Comparison of ENCODE assay signal across 9 mouse cellular contexts in genomic region chr7:128297291-128297616, GRCm38 (mm10). TPM values are rescaled to one million over a fixed set of nuclear protein-coding genes. Genes with fewer than 3 reads are reported as not detected.
DNase-seq lines count a peak whose midpoint lies in the region; ATAC-seq and TF ChIP-seq lines count a peak whose summit lies in the region.
"Had no signal": no experiment of that assay in that cellular context is flagged by ENCODE, and none has a peak within 500 bp of the region (broad histone marks: within the 10 kb centered on the region; RNA-seq: fewer than 3 reads in every experiment).

No protein-coding gene starts in this region.

- H3K9ac ChIP-seq in heart, embryonic 11.5 days (ENCODE audit: low read depth, low read length) = peak overlapping the region; percentile 83
- H3K9ac ChIP-seq in CH12.LX (ENCODE audit: insufficient read depth, low read depth) = peak overlapping the region; percentile 72; the same call in 1 of the 2 replicates
- peak overlapping the region; percentile 78 for H3K9ac ChIP-seq in forebrain, embryonic 15.5 days (replicated peaks)
- peak overlapping the region; percentile 97 for H3K9ac ChIP-seq in liver, embryonic 16.5 days (ENCODE audit: low read depth, low read length)

- no peaks in the 10 kb centered on the region for H3K9me3 ChIP-seq in heart, embryonic 11.5 days (replicated peaks; ENCODE audit: control insufficient read depth, low read length)
- H3K9me3 ChIP-seq in CH12.LX (replicated peaks; ENCODE audit: low read length) = no peaks in the 10 kb centered on the region
- H3K9me3 ChIP-seq in forebrain, embryonic 15.5 days = no peaks in the 10 kb centered on the region
- H3K9me3 ChIP-seq in liver, embryonic 16.5 days (replicated peaks; ENCODE audit: control insufficient read depth, low read length) = no peaks in the 10 kb centered on the region

- in situ Hi-C loops in CH12.LX (cut with MboI; ENCODE audit: low pct_ligation_motif_present, low pct_unique_long_range_greater_than_20kb, low sequenced_read_pairs) = no loop called here

- no peak for TF ChIP-seq EP300 in CH12.LX (IDR thresholded peaks at IDR 0.05; ENCODE audit: low read length)

- DNase-seq in heart, adult 11 months = no peak
- no peak for DNase-seq in CH12.LX (ENCODE audit: extremely low read depth)
- DNase-seq in adrenal gland, adult (ENCODE audit: inconsistent age in 2 of 2, low spot score in 1 of 2) = no peak
- no peak for DNase-seq in cerebellum, adult 18-20 months

- no peak for TF ChIP-seq CTCF in CH12.LX (conservative IDR thresholded peaks at IDR 0.05 in 1 of 2, IDR thresholded peaks at IDR 0.05 in 1 of 2; ENCODE audit: low read depth in 2 of 2, low read length in 2 of 2)

- no peak for TF ChIP-seq RAD21 in CH12.LX (IDR thresholded peaks at IDR 0.05; ENCODE audit: low read depth, low read length)

- H3K4me2 ChIP-seq in heart, embryonic 11.5 days = peak overlapping the region; percentile 77
- H3K4me2 ChIP-seq in CH12.LX (ENCODE audit: insufficient read depth, low read depth, poor library complexity, severe bottlenecking) = peak overlapping the region; percentile 60
- peak overlapping the region; percentile 80 for H3K4me2 ChIP-seq in forebrain, embryonic 15.5 days (replicated peaks)
- H3K4me2 ChIP-seq in liver, embryonic 16.5 days (ENCODE audit: low read depth, low read length) = peak overlapping the region; percentile 90

- no peaks in the 10 kb centered on the region for H3K36me3 ChIP-seq in heart, embryonic 11.5 days (ENCODE audit: control insufficient read depth, insufficient read depth, low read length)
- peaks cover 0 to 22% of the 10 kb centered on the region in 2 experiments for H3K36me3 ChIP-seq in CH12.LX (replicated peaks in 1 of 2; ENCODE audit: control insufficient read depth in 1 of 2, insufficient read depth in 1 of 2, low read length in 1 of 2)
- H3K36me3 ChIP-seq in forebrain, embryonic 15.5 days = no peaks in the 10 kb centered on the region
- peaks cover 7% of the 10 kb centered on the region for H3K36me3 ChIP-seq in liver, embryonic 16.5 days (ENCODE audit: control insufficient read depth, insufficient read depth)

- peak; percentile 20; the same call in 1 of the 2 replicates for ATAC-seq in heart, embryonic 11.5 days (replicated peaks; ENCODE audit: insufficient number of reproducible peaks, low FRiP score, low TSS enrichment)
- ATAC-seq in forebrain, embryonic 15.5 days (replicated peaks) = no peak
- 0 out of 2 replicates have a peak, but pooled peaks have one; percentile 12 for ATAC-seq in liver, embryonic 16.5 days (ENCODE audit: low read depth)
- ATAC-seq in monocyte, adult 5-6 weeks (replicated peaks; ENCODE audit: insufficient number of reproducible peaks, low FRiP score, low TSS enrichment, poor library complexity, severe bottlenecking) = no peak

- dilution Hi-C loops in CH12.LX (cut with MboI; ENCODE audit: extremely low pct_ligation_motif_present, extremely low pct_unique_long_range_greater_than_20kb, low sequenced_read_pairs) = no loop called here

- peaks cover 9% of the 10 kb centered on the region; the same call in 1 of the 2 replicates for H3K4me1 ChIP-seq in heart, embryonic 11.5 days (ENCODE audit: control insufficient read depth, insufficient read depth, low read length)
- peaks cover 4 to 20% of the 10 kb centered on the region in 2 experiments; a peak in 3 of 4 replicates for H3K4me1 ChIP-seq in CH12.LX (ENCODE audit: control insufficient read depth in 1 of 2, insufficient read depth in 2 of 2)
- peaks cover 22% of the 10 kb centered on the region for H3K4me1 ChIP-seq in forebrain, embryonic 15.5 days
- H3K4me1 ChIP-seq in liver, embryonic 16.5 days (ENCODE audit: control insufficient read depth, low read depth, low read length) = peaks cover 62% of the 10 kb centered on the region

- WGBS in heart, embryonic 11.5 days (ENCODE audit: insufficient replicate concordance) = 37% methylated on average over 10 of the region's 10 CpGs
- 33% methylated on average over 10 of the region's 10 CpGs for WGBS in forebrain, embryonic 15.5 days
- 23% methylated on average over 10 of the region's 10 CpGs for WGBS in liver, embryonic 16.5 days (ENCODE audit: insufficient replicate concordance)

- H3K4me3 ChIP-seq in heart, embryonic 11.5 days (ENCODE audit: low read depth, low read length) = peak overlapping the region; percentile 76
- H3K4me3 ChIP-seq in CH12.LX (replicated peaks in 1 of 3; ENCODE audit: low read depth in 2 of 3, low read length in 2 of 3, poor library complexity in 1 of 3) = peak overlapping the region; percentile 60 to 80 (median 74)
- H3K4me3 ChIP-seq in forebrain, embryonic 15.5 days = peak overlapping the region; percentile 70
- H3K4me3 ChIP-seq in liver, embryonic 16.5 days (ENCODE audit: low read depth, low read length) = peak overlapping the region; percentile 94

- H3K27me3 ChIP-seq in heart, embryonic 11.5 days (ENCODE audit: control insufficient read depth, insufficient read depth, low read length) = no peaks in the 10 kb centered on the region
- peaks cover 20% of the 10 kb centered on the region for H3K27me3 ChIP-seq in CH12.LX (replicated peaks)
- no peaks in the 10 kb centered on the region for H3K27me3 ChIP-seq in forebrain, embryonic 15.5 days
- H3K27me3 ChIP-seq in liver, embryonic 16.5 days (ENCODE audit: control insufficient read depth, insufficient read depth, low read depth, low read length) = no peaks in the 10 kb centered on the region

- no peak for TF ChIP-seq POLR2A in CH12.LX (IDR thresholded peaks at IDR 0.05; ENCODE audit: low read depth, low read length)

- H3K79me2 ChIP-seq in CH12.LX (replicated peaks; ENCODE audit: control insufficient read depth, extremely low read depth, insufficient read depth, poor library complexity, severe bottlenecking) = no peaks in the 10 kb centered on the region

- H3K27ac ChIP-seq in heart, embryonic 11.5 days (ENCODE audit: low read depth, low read length) = 0 out of 2 replicates have a peak overlapping the region, but pooled peaks have one; percentile 50
- no peak overlapping the region for H3K27ac ChIP-seq in CH12.LX (ENCODE audit: insufficient read depth, low read depth)
- H3K27ac ChIP-seq in forebrain, embryonic 15.5 days (replicated peaks) = peak overlapping the region; percentile 66; the same call in 1 of the 2 replicates
- peak overlapping the region; percentile 92 for H3K27ac ChIP-seq in liver, embryonic 16.5 days (ENCODE audit: low read length)

TF ChIP-seq in CH12.LX, 34 proteins besides CTCF, POLR2A, EP300 and RAD21:
- TF ChIP-seq JUN (IDR thresholded peaks at IDR 0.05; ENCODE audit: insufficient read depth, low read depth, low read length) (no peak), USF1 (IDR thresholded peaks at IDR 0.05; ENCODE audit: low read depth, low read length) (no peak), CHD2 (IDR thresholded peaks at IDR 0.05; ENCODE audit: low read length) (no peak), E2F4 (IDR thresholded peaks at IDR 0.05; ENCODE audit: insufficient replicate concordance, low read depth, low read length) (no peak), MAX (IDR thresholded peaks at IDR 0.05; ENCODE audit: low read length) (no peak), PAX5 (IDR thresholded peaks at IDR 0.05; ENCODE audit: low read length) (no peak), ZKSCAN1 (IDR thresholded peaks at IDR 0.05; ENCODE audit: borderline replicate concordance, low read depth, low read length) (no peak), JUND (conservative IDR thresholded peaks at IDR 0.05; ENCODE audit: low read depth, low read length) (no peak), SIN3A (IDR thresholded peaks at IDR 0.05; ENCODE audit: low read length) (no peak), MAZ (IDR thresholded peaks at IDR 0.05; ENCODE audit: low read depth, low read length) (no peak), CHD1 (IDR thresholded peaks at IDR 0.05; ENCODE audit: low read depth, low read length) (no peak), ZMIZ1 (IDR thresholded peaks at IDR 0.05; ENCODE audit: low read depth, low read length) (no peak), KAT2A (IDR thresholded peaks at IDR 0.05; ENCODE audit: insufficient replicate concordance, low read length) (no peak)

RNA-seq across cellular contexts. Expression of gene BC017158, which starts 0.7 kb away (rescaled TPM):
- polyA plus RNA-seq in heart, embryonic 11.5 days (2014; fragmentation: Nextera tagmentation; extraction: Ambion mirVana) = 18.1 and 18.2 TPM in 2 replicates
- total RNA-seq in CH12.LX (2012; rRNA removed) (6.1 and 8.1 TPM in 2 replicates), CH12.LX (2014; rRNA removed) (4.7 and 4.9 TPM in 2 replicates)
- polyA plus RNA-seq in CH12.LX (2012; ENCODE audit: insufficient read length, low read depth) = 11.5 and 14.5 TPM in 2 replicates
- 13.1 and 14.2 TPM in 2 replicates for polyA plus RNA-seq in forebrain, embryonic 15.5 days (2015; fragmentation: Nextera tagmentation; extraction: Ambion mirVana)
- polyA plus RNA-seq in liver, embryonic 16.5 days (2015; fragmentation: Nextera tagmentation; extraction: Ambion mirVana) = 20.5 and 23.3 TPM in 2 replicates
- total RNA-seq in monocyte, adult 5-6 weeks (2017) = 6.9 to 17.5 TPM (median 8.1 TPM) in 3 replicates

RNA-seq across cellular contexts. Expression of gene Slc5a2, which starts 31.8 kb away (rescaled TPM):
- polyA plus RNA-seq in heart, embryonic 11.5 days (2014; fragmentation: Nextera tagmentation; extraction: Ambion mirVana) = 0.83 TPM in 1 of 2 replicates, not detected in the other
- total RNA-seq in CH12.LX (2012; rRNA removed) (0.21 and 0.25 TPM in 2 replicates), CH12.LX (2014; rRNA removed) (not detected in 2 replicates)
- not detected in 2 replicates for polyA plus RNA-seq in CH12.LX (2012; ENCODE audit: insufficient read length, low read depth)
- not detected in 2 replicates for polyA plus RNA-seq in forebrain, embryonic 15.5 days (2015; fragmentation: Nextera tagmentation; extraction: Ambion mirVana)
- polyA plus RNA-seq in liver, embryonic 16.5 days (2015; fragmentation: Nextera tagmentation; extraction: Ambion mirVana) = 1.4 and 1.7 TPM in 2 replicates
- 0.75 TPM in 1 of 3 replicates, not detected in the others for total RNA-seq in monocyte, adult 5-6 weeks (2017)
- polyA plus RNA-seq: large intestine, adult 2 months had no signal

RNA-seq across cellular contexts. Expression of gene Tgfb1i1, which starts 50.6 kb away (rescaled TPM):
- 168 and 172 TPM in 2 replicates for polyA plus RNA-seq in heart, embryonic 11.5 days (2014; fragmentation: Nextera tagmentation; extraction: Ambion mirVana)
- 0.17 TPM in 1 of 2 replicates, not detected in the other for total RNA-seq in CH12.LX (2012; rRNA removed)
- total RNA-seq in CH12.LX (2014; rRNA removed) = not detected in 2 replicates
- 0.36 and 0.55 TPM in 2 replicates for polyA plus RNA-seq in CH12.LX (2012; ENCODE audit: insufficient read length, low read depth)
- polyA plus RNA-seq in forebrain, embryonic 15.5 days (2015; fragmentation: Nextera tagmentation; extraction: Ambion mirVana) = 14.0 and 14.6 TPM in 2 replicates
- polyA plus RNA-seq in liver, embryonic 16.5 days (2015; fragmentation: Nextera tagmentation; extraction: Ambion mirVana) = 9.6 and 11.9 TPM in 2 replicates
- total RNA-seq in monocyte, adult 5-6 weeks (2017) = 0.21 to 1.2 TPM in 2 of 3 replicates, not detected in the other

RNA-seq across cellular contexts. Expression of gene 9130023H24Rik, which starts 59.4 kb away (rescaled TPM):
- polyA plus RNA-seq in heart, embryonic 11.5 days (2014; fragmentation: Nextera tagmentation; extraction: Ambion mirVana) = 6.6 and 7.9 TPM in 2 replicates
- total RNA-seq in CH12.LX (2012; rRNA removed) (3.2 TPM in 2 replicates), CH12.LX (2014; rRNA removed) (2.1 and 2.2 TPM in 2 replicates)
- polyA plus RNA-seq in CH12.LX (2012; ENCODE audit: insufficient read length, low read depth) = 1.7 and 2.1 TPM in 2 replicates
- polyA plus RNA-seq in forebrain, embryonic 15.5 days (2015; fragmentation: Nextera tagmentation; extraction: Ambion mirVana) = 8.8 and 9.7 TPM in 2 replicates
- polyA plus RNA-seq in liver, embryonic 16.5 days (2015; fragmentation: Nextera tagmentation; extraction: Ambion mirVana) = 2.4 and 2.6 TPM in 2 replicates
- 4.9 to 6.2 TPM (median 5.5 TPM) in 3 replicates for total RNA-seq in monocyte, adult 5-6 weeks (2017)

Comparison
In these comparisons a context has a peak if more than half of its experiments do, and no peak if none do; other contexts are left out.
1. ATAC-seq: peak in heart, embryonic 11.5 days (single experiment) and liver, embryonic 16.5 days (single experiment); none in forebrain, embryonic 15.5 days (single experiment) and monocyte, adult 5-6 weeks (single experiment).
2. RNA of gene Tgfb1i1, which starts 50.6 kb away (polyA plus RNA-seq): 168 to 172 TPM in heart, embryonic 11.5 days; 14.0 to 14.6 TPM in forebrain, embryonic 15.5 days, 9.6 to 11.9 TPM in liver, embryonic 16.5 days and 0.36 to 0.55 TPM in CH12.LX; every median in the first group is over 10 times any median in the second.
3. Peak in every context shown above with its lines, with median percentiles within 50 percentile points of each other: H3K4me2 ChIP-seq, H3K4me3 ChIP-seq and H3K9ac ChIP-seq.